In the genomic region with DNA sequence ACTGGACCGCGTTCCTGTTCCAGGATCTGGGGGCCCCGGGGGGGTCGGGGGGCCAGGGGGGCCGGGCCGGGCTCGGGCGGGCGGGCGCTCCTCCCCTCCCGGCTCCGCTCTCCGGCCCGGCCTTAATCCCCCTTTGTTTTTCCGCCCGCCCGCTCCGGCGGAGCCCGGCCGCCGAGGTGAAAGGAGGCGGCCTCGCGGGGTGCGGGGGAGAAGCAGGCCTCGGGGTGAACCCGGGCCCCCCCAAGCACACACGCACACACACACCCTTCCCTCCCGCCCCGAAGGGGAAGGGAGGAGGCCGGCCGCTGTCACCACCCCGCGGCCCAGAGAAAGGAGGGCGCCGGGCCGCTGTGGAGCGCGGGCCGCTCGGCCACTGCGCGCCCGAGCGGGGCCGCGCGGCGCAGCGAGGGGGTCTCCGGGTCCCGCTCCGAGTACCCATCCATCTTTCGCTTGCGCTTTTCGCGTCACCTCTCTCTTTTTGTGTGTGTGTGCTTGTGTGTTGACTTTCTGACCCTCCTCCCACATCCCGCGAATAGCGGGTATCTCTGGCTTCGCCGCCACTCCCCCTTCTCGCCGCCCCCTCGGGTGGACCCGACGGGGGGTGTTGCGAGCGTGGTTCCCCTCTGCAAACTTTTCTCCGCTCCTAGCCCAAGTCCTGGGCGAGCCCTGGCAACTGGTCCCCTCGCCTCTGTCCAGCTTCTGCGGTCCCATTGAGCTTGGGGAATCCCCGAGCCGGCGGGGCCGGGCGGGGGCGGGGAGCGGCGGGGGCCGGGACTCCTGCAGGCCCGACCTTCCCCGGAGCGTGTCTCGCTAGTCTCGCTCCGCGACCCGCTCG, we compare ENCODE assay signal across 8 mouse cellular contexts. TPM values are rescaled to one million over a fixed set of nuclear protein-coding genes. Genes with fewer than 3 reads are reported as not detected.
DNase-seq lines count a peak whose midpoint lies in the region; ATAC-seq and TF ChIP-seq lines count a peak whose summit lies in the region.

No protein-coding gene starts in this region.

- H3K9ac ChIP-seq in embryonic facial prominence, embryonic 14.5 days (ENCODE audit: low read depth, low read length) = peak overlapping the region; percentile 96
- H3K9ac ChIP-seq in heart, embryonic 13.5 days = peak overlapping the region; percentile 99
- H3K9ac ChIP-seq in kidney, postnatal 0 days (ENCODE audit: low read depth, low read length) = peak overlapping the region; percentile 98
- H3K9ac ChIP-seq in lung, embryonic 15.5 days = peak overlapping the region; percentile 96

- H3K36me3 ChIP-seq in embryonic facial prominence, embryonic 14.5 days (ENCODE audit: control insufficient read depth, insufficient read depth, low read length) = peaks cover 7% of the 10 kb centered on the region
- H3K36me3 ChIP-seq in heart, embryonic 13.5 days = peaks cover 7% of the 10 kb centered on the region
- peaks cover 7% of the 10 kb centered on the region for H3K36me3 ChIP-seq in kidney, postnatal 0 days (ENCODE audit: insufficient read depth, low read length)
- H3K36me3 ChIP-seq in lung, embryonic 15.5 days = peaks cover 5% of the 10 kb centered on the region

- TF ChIP-seq CTCF in kidney, postnatal 0 days (IDR thresholded peaks at IDR 0.05; ENCODE audit: low read depth) = no peak

- H3K27me3 ChIP-seq in embryonic facial prominence, embryonic 14.5 days (replicated peaks; ENCODE audit: control insufficient read depth, insufficient read depth, low read length) = no peaks in the 10 kb centered on the region
- no peaks in the 10 kb centered on the region for H3K27me3 ChIP-seq in heart, embryonic 13.5 days (replicated peaks)
- no peaks in the 10 kb centered on the region for H3K27me3 ChIP-seq in kidney, postnatal 0 days (ENCODE audit: insufficient read depth, low read length)
- H3K27me3 ChIP-seq in lung, embryonic 15.5 days = no peaks in the 10 kb centered on the region

- H3K27ac ChIP-seq in embryonic facial prominence, embryonic 14.5 days (replicated peaks; ENCODE audit: low read depth, low read length) = peak overlapping the region; percentile 97
- peak overlapping the region; percentile 98 for H3K27ac ChIP-seq in heart, embryonic 13.5 days (replicated peaks)
- H3K27ac ChIP-seq in kidney, postnatal 0 days = peak overlapping the region; percentile 98
- peak overlapping the region; percentile 99 for H3K27ac ChIP-seq in lung, embryonic 15.5 days

- ATAC-seq in embryonic facial prominence, embryonic 14.5 days (ENCODE audit: low read depth) = peak; percentile 69
- peak; percentile 77 for ATAC-seq in heart, embryonic 13.5 days (ENCODE audit: extremely low read depth, insufficient number of reproducible peaks, low FRiP score, low TSS enrichment)
- peak; percentile 72 for ATAC-seq in kidney, postnatal 0 days (replicated peaks; ENCODE audit: low FRiP score, low read depth)
- ATAC-seq in lung, embryonic 15.5 days (ENCODE audit: borderline replicate concordance, extremely low read depth, low FRiP score, low TSS enrichment) = peak; percentile 87
- ATAC-seq in neutrophil, adult 5-6 weeks (ENCODE audit: extremely low read depth, insufficient number of reproducible peaks, low FRiP score, poor library complexity, severe bottlenecking) = peak; percentile 35

- peaks cover 26% of the 10 kb centered on the region for H3K4me1 ChIP-seq in embryonic facial prominence, embryonic 14.5 days (ENCODE audit: control insufficient read depth, insufficient read depth, low read length)
- H3K4me1 ChIP-seq in heart, embryonic 13.5 days = peaks cover 47% of the 10 kb centered on the region
- peaks cover 24% of the 10 kb centered on the region for H3K4me1 ChIP-seq in kidney, postnatal 0 days (replicated peaks; ENCODE audit: insufficient read depth, low read length)
- H3K4me1 ChIP-seq in lung, embryonic 15.5 days = peaks cover 37% of the 10 kb centered on the region

- no peaks in the 10 kb centered on the region for H3K9me3 ChIP-seq in embryonic facial prominence, embryonic 14.5 days (ENCODE audit: control insufficient read depth, low read length)
- H3K9me3 ChIP-seq in heart, embryonic 13.5 days = no peaks in the 10 kb centered on the region
- H3K9me3 ChIP-seq in kidney, postnatal 0 days (replicated peaks; ENCODE audit: low read length) = no peaks in the 10 kb centered on the region
- H3K9me3 ChIP-seq in lung, embryonic 15.5 days = no peaks in the 10 kb centered on the region

- H3K4me3 ChIP-seq in embryonic facial prominence, embryonic 14.5 days (ENCODE audit: low read depth, low read length) = peak overlapping the region; percentile 98
- H3K4me3 ChIP-seq in heart, embryonic 13.5 days = peak overlapping the region; percentile 96
- peak overlapping the region; percentile 100 for H3K4me3 ChIP-seq in kidney, postnatal 0 days (replicated peaks; ENCODE audit: low read depth, low read length)
- H3K4me3 ChIP-seq in lung, embryonic 15.5 days = peak overlapping the region; percentile 98

- WGBS in embryonic facial prominence, embryonic 14.5 days = under 1% methylated on average over 52 of the region's 92 CpGs
- WGBS in heart, embryonic 13.5 days = 1% methylated on average over 69 of the region's 92 CpGs
- under 1% methylated on average over 61 of the region's 92 CpGs for WGBS in kidney, postnatal 0 days
- under 1% methylated on average over 75 of the region's 92 CpGs for WGBS in lung, embryonic 15.5 days

- H3K4me2 ChIP-seq in embryonic facial prominence, embryonic 14.5 days (ENCODE audit: low read depth, low read length) = peak overlapping the region; percentile 77
- H3K4me2 ChIP-seq in heart, embryonic 13.5 days = peak overlapping the region; percentile 95
- H3K4me2 ChIP-seq in kidney, postnatal 0 days (ENCODE audit: low read length) = peak overlapping the region; percentile 90
- H3K4me2 ChIP-seq in lung, embryonic 15.5 days = peak overlapping the region; percentile 87

- peak; percentile 65 for DNase-seq in CD4-positive helper T cell, adult 2 months (ENCODE audit: low read depth, low spot score)
- peak; percentile 77 for DNase-seq in adrenal gland, postnatal 25 days
- DNase-seq in embryonic facial prominence, embryonic 14.5 days (ENCODE audit: low spot score) = peak; percentile 65
- peak; percentile 73 for DNase-seq in kidney, postnatal 0 days (ENCODE audit: low spot score)
- peak; percentile 43 to 60 for DNase-seq in thymus, adult 18-20 months

RNA-seq across cellular contexts. Expression of a gene that starts 0.5 kb away (rescaled TPM):
- total RNA-seq in adrenal gland, postnatal 25 days (2021) = 45.8 and 51.8 TPM in 2 replicates
- polyA plus RNA-seq in embryonic facial prominence, embryonic 14.5 days (2014; fragmentation: Nextera tagmentation; extraction: Ambion mirVana) = 35.3 and 36.6 TPM in 2 replicates
- 21.9 and 22.1 TPM in 2 replicates for polyA plus RNA-seq in heart, embryonic 13.5 days (2015; fragmentation: Nextera tagmentation; extraction: Ambion mirVana)
- 38.8 and 39.8 TPM in 2 replicates for polyA plus RNA-seq in kidney, postnatal 0 days (2015; fragmentation: Nextera tagmentation; extraction: Ambion mirVana)
- polyA plus RNA-seq in lung, embryonic 15.5 days (2015; fragmentation: Nextera tagmentation; extraction: Ambion mirVana) = 37.7 and 39.7 TPM in 2 replicates
- total RNA-seq in neutrophil, adult 5-6 weeks (2017) = 45.5 and 47.7 TPM in 2 replicates

RNA-seq across cellular contexts. Expression of a gene that starts 21.5 kb away (rescaled TPM):
- total RNA-seq in adrenal gland, postnatal 25 days (2021) = 226 and 298 TPM in 2 replicates
- 291 and 327 TPM in 2 replicates for polyA plus RNA-seq in embryonic facial prominence, embryonic 14.5 days (2014; fragmentation: Nextera tagmentation; extraction: Ambion mirVana)
- polyA plus RNA-seq in heart, embryonic 13.5 days (2015; fragmentation: Nextera tagmentation; extraction: Ambion mirVana) = 170 and 175 TPM in 2 replicates
- polyA plus RNA-seq in kidney, postnatal 0 days (2015; fragmentation: Nextera tagmentation; extraction: Ambion mirVana) = 187 and 206 TPM in 2 replicates
- 308 and 313 TPM in 2 replicates for polyA plus RNA-seq in lung, embryonic 15.5 days (2015; fragmentation: Nextera tagmentation; extraction: Ambion mirVana)
- 353 and 395 TPM in 2 replicates for total RNA-seq in neutrophil, adult 5-6 weeks (2017)

RNA-seq across cellular contexts. Expression of a gene that starts 29.2 kb away (rescaled TPM):
- total RNA-seq in adrenal gland, postnatal 25 days (2021) = 50.7 and 68.6 TPM in 2 replicates
- polyA plus RNA-seq in embryonic facial prominence, embryonic 14.5 days (2014; fragmentation: Nextera tagmentation; extraction: Ambion mirVana) = 17.4 and 17.7 TPM in 2 replicates
- polyA plus RNA-seq in heart, embryonic 13.5 days (2015; fragmentation: Nextera tagmentation; extraction: Ambion mirVana) = 16.8 and 18.1 TPM in 2 replicates
- polyA plus RNA-seq in kidney, postnatal 0 days (2015; fragmentation: Nextera tagmentation; extraction: Ambion mirVana) = 16.4 and 19.4 TPM in 2 replicates
- 17.7 and 19.7 TPM in 2 replicates for polyA plus RNA-seq in lung, embryonic 15.5 days (2015; fragmentation: Nextera tagmentation; extraction: Ambion mirVana)
- total RNA-seq in neutrophil, adult 5-6 weeks (2017) = 6.3 and 7.1 TPM in 2 replicates

Comparison
In these comparisons a context has a peak if more than half of its experiments do, and no peak if none do; other contexts are left out.
1. Peak in every context shown above with its lines: DNase-seq, ATAC-seq, H3K4me3 ChIP-seq and H3K27ac ChIP-seq.
2. ATAC-seq: peak in every context shown above with its lines; median percentile 87 in lung, embryonic 15.5 days; 77 in heart, embryonic 13.5 days; 72 in kidney, postnatal 0 days; 69 in embryonic facial prominence, embryonic 14.5 days; 35 in neutrophil, adult 5-6 weeks.